Mouse (Mus musculus): Measurements from ENCODE around the gene Ngf.

Gene Ngf

GRCm38 (mm10) chr3:102508455-102508854, 38.7 kb downstream of the Ngf start:
- no peak for DNase-seq

GRCm38 (mm10) chr3:102509601-102510000, 39.9 kb downstream of the Ngf start:
- DNase-seq, result no peak

- DNase-seq, result no peak
Observed at GRCm38 (mm10) chr3:102516937-102517336, 47.2 kb downstream of the Ngf start.

- DNase-seq, result no peak
Observed at GRCm38 (mm10) chr3:102521061-102521460, 51.3 kb downstream of the Ngf start.

- no peak for DNase-seq
Observed at GRCm38 (mm10) chr3:102523711-102524110, 54.0 kb downstream of the Ngf start.

GRCm38 (mm10) chr3:102524951-102525350, 55.2 kb downstream of the Ngf start:
- DNase-seq, result no peak

GRCm38 (mm10) chr3:102525856-102526255, 56.1 kb downstream of the Ngf start:
- DNase-seq, result no peak

GRCm38 (mm10) chr3:102526481-102526880, 56.8 kb downstream of the Ngf start:
- no peak for DNase-seq

GRCm38 (mm10) chr3:102534744-102535143, 65.0 kb downstream of the Ngf start:
- DNase-seq, result no peak

GRCm38 (mm10) chr3:102543646-102544045, 73.9 kb downstream of the Ngf start:
- no peak for DNase-seq

- DNase-seq, result no peak
Observed at GRCm38 (mm10) chr3:102547536-102547935, 77.8 kb downstream of the Ngf start.

GRCm38 (mm10) chr3:102553935-102554670, 84.4 kb downstream of the Ngf start:
- DNase-seq, result no peak

- DNase-seq, result no peak
Observed at GRCm38 (mm10) chr3:102556108-102556507, 86.4 kb downstream of the Ngf start.

GRCm38 (mm10) chr3:102556645-102557044, 86.9 kb downstream of the Ngf start:
- DNase-seq, result no peak
